Mouse (Mus musculus): Measurements from ENCODE around the gene Neb. TPM values are rescaled to one million over a fixed set of nuclear protein-coding genes. Genes with fewer than 3 reads are reported as not detected.
A peak's percentile ranks its signal among the peaks of the same experiment; 100 is the strongest.
"Not testable (repeated sequence)": the region's sequence is repeated elsewhere in the genome, so short reads cannot be mapped to it uniquely, and the experiment has no call there.

The Neb gene
- polyA plus RNA-seq, 1 experiment from 2014 or later, result 7.8 TPM

- no peak overlapping the region for H3K27ac ChIP-seq (ENCODE audit: low read length)
- H3K4me1 ChIP-seq (ENCODE audit: control insufficient read depth, insufficient read depth, low read length), result no peaks in the 10 kb centered on the region
- H3K9ac ChIP-seq (ENCODE audit: low read length), result no peak overlapping the region
- H3K9me3 ChIP-seq (replicated peaks; ENCODE audit: control insufficient read depth, low read length), result no peaks in the 10 kb centered on the region
- H3K36me3 ChIP-seq (ENCODE audit: control insufficient read depth, insufficient read depth), result no peaks in the 10 kb centered on the region
- 55% methylated on average over 7 of the region's 7 CpGs for WGBS
- no peak overlapping the region for H3K4me2 ChIP-seq (ENCODE audit: low read depth, low read length)
- H3K4me3 ChIP-seq (ENCODE audit: low read length), result no peak overlapping the region
- H3K27me3 ChIP-seq (ENCODE audit: control insufficient read depth, insufficient read depth, low read length), result no peaks in the 10 kb centered on the region
- ATAC-seq (replicated peaks; ENCODE audit: extremely low read depth, insufficient read depth, low FRiP score), result no peak
Observed at GRCm38 (mm10) chr2:52169243-52170005, 208.8 kb downstream of the Neb start.

GRCm38 (mm10) chr2:52153064-52153463, 225.2 kb downstream of the Neb start:
- Histone ChIP-seq H3K9ac (ENCODE audit: low read length) (no peak overlapping the region), H3K36me3 (ENCODE audit: control insufficient read depth, insufficient read depth) (no peaks in the 10 kb centered on the region), H3K4me2 (ENCODE audit: low read depth, low read length) (no peak overlapping the region), H3K4me1 (ENCODE audit: control insufficient read depth, insufficient read depth, low read length) (peaks cover 12% of the 10 kb centered on the region), H3K27ac (ENCODE audit: low read length) (peak overlapping the region; percentile 43), H3K4me3 (ENCODE audit: low read length) (no peak overlapping the region), H3K9me3 (replicated peaks; ENCODE audit: control insufficient read depth, low read length) (no peaks in the 10 kb centered on the region), H3K27me3 (ENCODE audit: control insufficient read depth, insufficient read depth, low read length) (no peaks in the 10 kb centered on the region)
- 0 out of 2 replicates have a peak, but pooled peaks have one; percentile 41 for ATAC-seq (replicated peaks; ENCODE audit: extremely low read depth, insufficient read depth, low FRiP score)
- 49% methylated on average over 3 of the region's 3 CpGs for WGBS

- no peaks in the 10 kb centered on the region; the same call in 1 of the 2 replicates for H3K9me3 ChIP-seq (replicated peaks; ENCODE audit: control insufficient read depth, low read length)
- no peak for ATAC-seq (replicated peaks; ENCODE audit: extremely low read depth, insufficient read depth, low FRiP score)
- no peaks in the 10 kb centered on the region for H3K27me3 ChIP-seq (ENCODE audit: control insufficient read depth, insufficient read depth, low read length)
- WGBS, result 90% methylated on average over 2 of the region's 2 CpGs
- H3K4me2 ChIP-seq (ENCODE audit: low read depth, low read length), result no peak overlapping the region
- H3K9ac ChIP-seq (ENCODE audit: low read length), result no peak overlapping the region
- H3K4me1 ChIP-seq (ENCODE audit: control insufficient read depth, insufficient read depth, low read length), result peaks cover 5% of the 10 kb centered on the region
- H3K27ac ChIP-seq (ENCODE audit: low read length), result no peak overlapping the region
- H3K36me3 ChIP-seq (ENCODE audit: control insufficient read depth, insufficient read depth), result peaks cover 11% of the 10 kb centered on the region
- H3K4me3 ChIP-seq (ENCODE audit: low read length), result no peak overlapping the region
Observed at GRCm38 (mm10) chr2:52133351-52133750, 244.9 kb downstream of the Neb start.

GRCm38 (mm10) chr2:52131370-52131769, 246.9 kb downstream of the Neb start:
- 96% methylated on average over 20 of the region's 20 CpGs for WGBS
- H3K9ac ChIP-seq (ENCODE audit: low read length); H3K4me1 ChIP-seq (ENCODE audit: control insufficient read depth, insufficient read depth, low read length); H3K4me3 ChIP-seq (ENCODE audit: low read length); ATAC-seq (replicated peaks; ENCODE audit: extremely low read depth, insufficient read depth, low FRiP score); H3K27me3 ChIP-seq (ENCODE audit: control insufficient read depth, insufficient read depth, low read length); H3K9me3 ChIP-seq (replicated peaks; ENCODE audit: control insufficient read depth, low read length); H3K4me2 ChIP-seq (ENCODE audit: low read depth, low read length); H3K27ac ChIP-seq (ENCODE audit: low read length): not testable (repeated sequence)
- H3K36me3 ChIP-seq (ENCODE audit: control insufficient read depth, insufficient read depth), result peaks cover 15% of the 10 kb centered on the region

- Histone ChIP-seq H3K36me3 (ENCODE audit: control insufficient read depth, insufficient read depth) (peaks cover 62% of the 10 kb centered on the region), H3K27ac (ENCODE audit: low read length) (no peak overlapping the region), H3K9ac (ENCODE audit: low read length) (no peak overlapping the region), H3K27me3 (ENCODE audit: control insufficient read depth, insufficient read depth, low read length) (no peaks in the 10 kb centered on the region), H3K4me3 (ENCODE audit: low read length) (no peak overlapping the region), H3K9me3 (replicated peaks; ENCODE audit: control insufficient read depth, low read length) (no peaks in the 10 kb centered on the region), H3K4me1 (ENCODE audit: control insufficient read depth, insufficient read depth, low read length) (no peaks in the 10 kb centered on the region), H3K4me2 (ENCODE audit: low read depth, low read length) (no peak overlapping the region)
- WGBS, result 93% methylated on average over 1 of the region's 1 CpGs
- no peak for ATAC-seq (replicated peaks; ENCODE audit: extremely low read depth, insufficient read depth, low FRiP score)
Observed at GRCm38 (mm10) chr2:52114086-52114485, 264.2 kb downstream of the Neb start.

Small RNA genes lying within 50 kb of the gene (microRNA-seq; reads per million reads assigned to microRNA genes)
- not detected for gene Gm22095

Other genes starting within 250 kb of the Neb start
- gene Arl5a, start 46.4 kb upstream of the Neb start, polyA plus RNA-seq (2015; fragmentation: Nextera tagmentation; extraction: Ambion mirVana), result 43.2 and 45.7 TPM in 2 replicates

Measured in heart, embryonic 16.5 days (tissue).